Mouse (Mus musculus) layer of hippocampus, adult 2 months (tissue): ENCODE measurements at regions not wholly inside any gene's neighbourhood (a gene's known extent, or its start where the extent isn't known, plus 50 kb on each side); places are given as distances from the start of the nearest gene placed in this dataset.

Source experiments
- DNase-seq, 2 experiments: peaks; one replicate each; pipeline ENCODE4 v3.0.0; 2022; ENCODE audit warnings: low spot score in 2 of 2
- H3K27ac ChIP-seq: fragments of 200-600 bp; 2 replicates; pipeline ENCODE4 v1.8.1; 2022
- H3K4me3 ChIP-seq: fragments of 200-600 bp; 2 replicates; pipeline ENCODE4 v1.8.1; 2022; ENCODE audit warnings: mild to moderate bottlenecking
- CTCF ChIP-seq: fragments of 200-600 bp; conservative IDR thresholded peaks from 2 replicates; pipeline ENCODE4 v1.8.1; 2022; ENCODE audit warnings: antibody characterized with exemption, mild to moderate bottlenecking, moderate library complexity

- no peak for TF ChIP-seq CTCF
- no peak for DNase-seq
- Histone ChIP-seq H3K4me3 (no peak overlapping the region), H3K27ac (no peak overlapping the region)
These were observed 149.9 kb upstream of the Plppr1 start for GRCm38 (mm10) chr4:48909161-48909560.

- DNase-seq, result no peak
- Histone ChIP-seq H3K4me3 (no peak overlapping the region), H3K27ac (no peak overlapping the region)
- no peak for TF ChIP-seq CTCF
These were observed 145.8 kb upstream of the Plppr1 start for GRCm38 (mm10) chr4:48913301-48913700.

GRCm38 (mm10) chr4:48924576-48925459 is 134.3 kb upstream of the Plppr1 start:
- Histone ChIP-seq H3K27ac (no peak overlapping the region), H3K4me3 (no peak overlapping the region)
- peak; percentile 29 to 67 for DNase-seq
- no peak for TF ChIP-seq CTCF

- no peak overlapping the region for H3K4me3 ChIP-seq
- TF ChIP-seq CTCF, result no peak
- no peak for DNase-seq
- H3K27ac ChIP-seq, result no peak overlapping the region
These were observed 120.7 kb upstream of the Plppr1 start for GRCm38 (mm10) chr4:48938420-48938819.

GRCm38 (mm10) chr4:48938892-48939291 is 120.2 kb upstream of the Plppr1 start:
- no peak for TF ChIP-seq CTCF
- Histone ChIP-seq H3K4me3 (no peak overlapping the region), H3K27ac (peak overlapping the region; percentile 46; the same call in 1 of the 2 replicates)
- peak in 1 of 2 experiments; percentile 8 for DNase-seq

- H3K4me3 ChIP-seq, result no peak overlapping the region
- no peak for TF ChIP-seq CTCF
- no peak for DNase-seq
- no peak overlapping the region for H3K27ac ChIP-seq
These were observed 113.7 kb upstream of the Plppr1 start for GRCm38 (mm10) chr4:48945266-48945818.

GRCm38 (mm10) chr4:48952965-48953364 is 106.1 kb upstream of the Plppr1 start:
- DNase-seq, result no peak
- no peak for TF ChIP-seq CTCF
- Histone ChIP-seq H3K27ac (no peak overlapping the region), H3K4me3 (no peak overlapping the region)

- no peak for TF ChIP-seq CTCF
- DNase-seq, result no peak
- Histone ChIP-seq H3K4me3 (no peak overlapping the region), H3K27ac (no peak overlapping the region)
These were observed 83.3 kb upstream of the Plppr1 start for GRCm38 (mm10) chr4:48975810-48976209.

- DNase-seq, result no peak
- Histone ChIP-seq H3K27ac (no peak overlapping the region), H3K4me3 (no peak overlapping the region)
- TF ChIP-seq CTCF, result no peak
These were observed 67.1 kb upstream of the Plppr1 start for GRCm38 (mm10) chr4:48992021-48992420.
